Mouse (Mus musculus): ENCODE data around the gene Cnst.

Gene Cnst

GRCm38 (mm10) chr1:179592143-179592542 is 46.0 kb downstream of the Cnst start:
- no peak for ATAC-seq (ENCODE audit: low TSS enrichment)

- ATAC-seq (ENCODE audit: low TSS enrichment), result no peak
Observed at GRCm38 (mm10) chr1:179592972-179593371, 46.8 kb downstream of the Cnst start.

- ATAC-seq (ENCODE audit: low TSS enrichment), result no peak
Observed at GRCm38 (mm10) chr1:179598386-179598785, 52.2 kb downstream of the Cnst start.

GRCm38 (mm10) chr1:179604526-179604925 is 58.4 kb downstream of the Cnst start:
- ATAC-seq (ENCODE audit: low TSS enrichment), result no peak

GRCm38 (mm10) chr1:179606004-179606723 is 60.0 kb downstream of the Cnst start:
- no peak for ATAC-seq (ENCODE audit: low TSS enrichment)

GRCm38 (mm10) chr1:179608521-179608920 is 62.4 kb downstream of the Cnst start:
- ATAC-seq (ENCODE audit: low TSS enrichment), result no peak

- ATAC-seq (ENCODE audit: low TSS enrichment), result no peak
Observed at GRCm38 (mm10) chr1:179609724-179610505, 63.7 kb downstream of the Cnst start.

- no peak for ATAC-seq (ENCODE audit: low TSS enrichment)
Observed at GRCm38 (mm10) chr1:179611182-179611581, 65.0 kb downstream of the Cnst start.

GRCm38 (mm10) chr1:179612418-179612817 is 66.2 kb downstream of the Cnst start:
- no peak for ATAC-seq (ENCODE audit: low TSS enrichment)

GRCm38 (mm10) chr1:179612986-179613505 is 66.9 kb downstream of the Cnst start:
- ATAC-seq (ENCODE audit: low TSS enrichment), result peak; percentile 57; the same call in 1 of the 2 replicates

- ATAC-seq (ENCODE audit: low TSS enrichment), result no peak
Observed at GRCm38 (mm10) chr1:179617426-179617825, 71.3 kb downstream of the Cnst start.

- no peak for ATAC-seq (ENCODE audit: low TSS enrichment)
Observed at GRCm38 (mm10) chr1:179622665-179623064, 76.5 kb downstream of the Cnst start.

- ATAC-seq (ENCODE audit: low TSS enrichment), result peak; percentile 59; the same call in 1 of the 2 replicates
Observed at GRCm38 (mm10) chr1:179623657-179624056, 77.5 kb downstream of the Cnst start.

- 0 out of 2 replicates have a peak, but pooled peaks have one; percentile 50 for ATAC-seq (ENCODE audit: low TSS enrichment)
Observed at GRCm38 (mm10) chr1:179624354-179624753, 78.2 kb downstream of the Cnst start.

GRCm38 (mm10) chr1:179627855-179628254 is 81.7 kb downstream of the Cnst start:
- ATAC-seq (ENCODE audit: low TSS enrichment), result no peak

- no peak for ATAC-seq (ENCODE audit: low TSS enrichment)
Observed at GRCm38 (mm10) chr1:179628438-179629106, 82.4 kb downstream of the Cnst start.

- ATAC-seq (ENCODE audit: low TSS enrichment), result no peak
Observed at GRCm38 (mm10) chr1:179629276-179629675, 83.1 kb downstream of the Cnst start.

GRCm38 (mm10) chr1:179632746-179633413 is 86.7 kb downstream of the Cnst start:
- ATAC-seq (ENCODE audit: low TSS enrichment), result no peak

GRCm38 (mm10) chr1:179633414-179633752 is 87.2 kb downstream of the Cnst start:
- no peak for ATAC-seq (ENCODE audit: low TSS enrichment)

GRCm38 (mm10) chr1:179634159-179634558 is 88.0 kb downstream of the Cnst start:
- no peak for ATAC-seq (ENCODE audit: low TSS enrichment)

GRCm38 (mm10) chr1:179642726-179643125 is 96.6 kb downstream of the Cnst start:
- no peak for ATAC-seq (ENCODE audit: low TSS enrichment)

GRCm38 (mm10) chr1:179644151-179644550 is 98.0 kb downstream of the Cnst start:
- no peak for ATAC-seq (ENCODE audit: low TSS enrichment)

All from frontal cortex, adult (tissue).